Mouse (Mus musculus) urinary bladder, postnatal 25 days (tissue): ENCODE results near the gene Xpo6.
A peak's percentile ranks its signal among the peaks of the same experiment; 100 is the strongest.

Experiments used
- DNase-seq: peaks from one replicate; pipeline ENCODE4 v3.0.0; 2022; ENCODE audit warnings: low spot score

Xpo6 gene

DNA sequence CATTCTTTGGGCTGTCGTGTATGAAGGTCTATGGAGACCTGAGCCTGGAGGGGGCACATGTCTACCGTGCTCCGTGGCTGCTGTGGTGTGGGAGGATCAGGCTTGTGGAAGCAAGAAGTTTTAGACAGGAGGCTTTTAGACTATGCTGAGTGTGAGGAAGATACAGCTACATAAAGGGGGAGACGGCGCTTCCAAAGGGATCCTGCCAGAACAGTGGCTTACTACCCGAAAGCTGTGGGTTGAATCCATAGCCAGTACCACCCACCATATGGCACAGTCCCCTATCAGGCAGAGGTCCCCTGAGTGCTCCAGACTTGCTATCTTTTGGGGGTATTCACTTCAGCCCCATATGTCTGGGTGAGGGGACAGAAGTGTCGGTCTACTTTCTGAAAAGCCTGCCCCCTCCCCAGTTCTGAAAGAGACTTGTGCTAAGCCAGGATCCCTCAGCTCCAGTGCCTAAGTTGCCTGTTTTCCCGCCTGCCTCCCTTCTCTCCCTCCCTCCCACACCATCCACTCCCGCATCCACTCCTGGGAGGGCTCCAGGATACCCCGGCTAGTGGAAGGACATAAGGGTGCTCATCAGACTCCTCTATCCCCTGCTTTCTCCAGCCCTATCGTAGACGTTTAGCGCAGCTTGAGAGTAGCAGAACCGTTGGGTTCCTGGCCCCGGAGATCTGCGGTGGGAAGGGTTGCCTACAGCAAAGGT, 119.2 kb downstream of the Xpo6 start:
- no peak for DNase-seq

DNA sequence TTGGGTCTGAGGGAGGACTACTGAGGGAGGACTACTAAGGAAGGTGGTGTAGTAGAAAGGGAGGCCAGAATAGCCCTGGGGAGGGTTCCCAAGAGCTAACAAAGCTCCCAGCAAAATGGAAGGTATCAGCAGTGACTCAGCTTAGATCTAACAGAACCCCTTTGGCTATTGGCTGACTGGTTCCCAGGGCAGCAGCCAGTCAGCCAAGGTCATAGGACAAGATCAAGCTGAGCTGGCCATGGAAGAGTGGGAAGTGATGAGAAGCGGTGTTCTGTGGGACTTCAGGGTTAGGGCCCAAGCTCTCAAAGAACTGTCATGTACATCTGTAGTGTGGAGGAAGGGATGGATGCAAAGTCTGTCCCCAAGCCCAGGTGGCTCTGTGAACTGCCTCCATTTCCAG, 123.4 kb downstream of the Xpo6 start:
- no peak for DNase-seq

DNA sequence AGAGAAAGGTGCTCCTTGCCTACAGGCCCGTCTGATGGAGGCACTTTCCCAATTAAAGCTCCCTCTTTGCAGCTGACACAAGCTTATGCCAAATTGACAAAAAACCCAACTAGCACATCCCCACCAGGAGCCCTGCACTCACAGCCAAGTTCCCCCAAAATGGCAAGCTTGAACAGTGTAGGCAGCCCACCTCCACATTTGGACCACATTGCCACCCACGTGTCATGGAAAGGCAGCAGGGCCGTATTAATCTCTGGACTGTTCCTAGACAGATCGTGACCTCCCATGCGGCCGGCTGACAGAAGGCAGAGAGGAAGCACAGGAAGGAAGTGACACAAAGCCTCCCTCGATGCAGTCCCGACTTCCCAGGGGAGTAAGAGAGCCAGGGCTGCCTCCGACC, 125.2 kb downstream of the Xpo6 start:
- DNase-seq = no peak

DNA sequence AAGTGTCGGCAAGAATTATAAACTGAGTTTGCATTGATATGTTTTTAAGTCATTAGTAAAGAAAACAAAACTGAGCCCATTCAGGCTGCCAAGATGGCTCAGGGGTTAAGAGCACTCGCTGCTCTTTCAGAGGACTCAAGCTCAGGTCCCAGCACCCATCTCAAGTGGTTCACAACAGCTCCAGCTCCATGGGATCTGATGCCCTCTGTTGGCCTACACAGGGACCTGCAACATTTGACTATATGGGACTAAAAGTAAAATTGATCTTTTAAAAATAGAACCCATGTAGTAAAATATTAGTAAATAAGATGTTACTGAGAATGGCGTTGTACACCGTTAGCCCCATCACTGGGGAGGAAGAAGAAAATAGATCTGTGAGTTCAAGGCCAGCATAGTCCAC, 130.0 kb downstream of the Xpo6 start:
- DNase-seq = no peak

DNA sequence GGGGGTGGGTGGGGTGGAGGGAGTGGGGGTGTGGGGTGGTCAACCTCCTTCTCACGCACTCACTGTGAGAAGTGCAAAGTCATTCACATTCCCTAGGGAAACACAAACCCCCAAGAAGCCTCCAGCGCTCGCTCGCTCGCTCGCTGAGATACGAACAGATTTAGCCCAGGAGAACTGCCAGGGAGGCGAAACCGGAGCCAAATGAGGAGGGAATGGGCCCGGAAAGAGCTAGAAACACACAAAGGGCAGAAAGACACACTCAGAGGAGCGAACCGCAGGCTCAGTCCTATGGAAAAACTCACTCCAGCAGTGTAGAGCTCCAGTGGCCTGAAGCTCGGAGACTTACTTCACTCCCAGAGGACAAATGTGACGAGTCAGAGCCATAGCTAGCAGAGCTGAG, 133.5 kb downstream of the Xpo6 start:
- DNase-seq = peak; percentile 14

DNA sequence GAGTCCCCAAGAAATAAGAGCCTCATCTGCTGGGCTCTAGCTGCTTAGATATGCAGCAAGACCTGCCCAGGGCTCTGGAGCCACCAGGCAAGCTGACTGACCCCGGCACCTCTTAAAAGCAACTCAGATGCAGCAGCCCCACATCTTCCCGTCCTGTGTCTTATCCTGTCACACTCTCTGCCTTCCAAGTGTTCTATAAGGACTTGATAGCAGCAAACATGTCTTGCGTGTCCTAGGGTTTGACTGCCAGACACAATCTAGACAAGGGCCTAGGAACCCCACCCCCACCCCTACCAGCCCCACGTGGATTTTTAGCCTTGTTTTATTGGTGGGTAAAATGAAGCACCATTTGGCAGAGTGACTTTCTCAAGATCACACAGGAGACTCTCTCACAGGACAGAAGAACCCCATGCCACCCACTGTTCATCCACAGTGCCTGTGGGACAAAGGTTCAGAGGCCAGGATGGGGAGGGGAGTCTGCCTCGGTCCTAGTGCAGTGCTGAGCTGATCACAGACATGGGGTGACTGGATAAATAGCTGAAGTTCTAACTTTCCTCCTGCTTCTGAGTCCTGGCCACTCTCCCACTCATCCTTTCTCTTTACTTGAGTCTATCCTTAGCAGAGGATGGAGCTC, 134.9 kb downstream of the Xpo6 start:
- DNase-seq = no peak

DNA sequence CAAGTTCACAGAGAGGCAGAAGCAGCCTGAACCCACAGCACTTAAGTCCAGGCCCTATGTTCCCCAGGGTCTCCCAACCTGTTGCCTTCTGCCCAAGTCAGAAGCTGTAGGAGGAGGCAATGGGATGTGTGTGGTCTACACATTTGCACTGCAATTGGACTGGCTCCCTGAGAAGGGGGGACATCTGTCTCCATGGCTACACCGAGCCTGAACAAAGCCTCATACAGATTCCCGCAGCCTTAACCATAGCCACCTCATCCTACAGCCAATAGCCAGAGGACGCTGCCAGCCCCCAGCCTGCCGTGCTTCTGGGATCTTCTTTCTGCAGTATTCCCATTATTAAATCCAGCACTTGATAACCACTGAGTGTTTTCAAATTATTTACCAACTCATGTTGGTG, 138.1 kb downstream of the Xpo6 start:
- no peak for DNase-seq

DNA sequence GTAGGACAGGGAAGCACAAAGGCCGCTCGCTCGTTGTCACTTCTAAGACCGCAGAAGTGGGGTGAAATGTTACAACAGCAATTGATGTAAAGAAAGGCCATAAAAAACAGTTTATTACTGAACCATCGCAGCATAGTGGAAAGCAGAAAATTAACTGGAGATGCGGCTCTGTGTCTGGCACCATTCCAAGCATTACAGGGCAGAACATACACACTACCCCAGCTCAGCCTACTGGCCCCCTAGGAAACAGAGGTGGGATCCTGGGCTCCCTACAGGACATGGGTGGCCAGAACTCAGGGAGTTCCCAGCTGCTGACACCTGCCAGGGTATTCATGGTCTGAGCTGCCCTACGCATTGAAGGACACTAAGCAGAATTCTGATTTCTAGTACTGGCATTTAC, 141.4 kb downstream of the Xpo6 start:
- no peak for DNase-seq

DNA sequence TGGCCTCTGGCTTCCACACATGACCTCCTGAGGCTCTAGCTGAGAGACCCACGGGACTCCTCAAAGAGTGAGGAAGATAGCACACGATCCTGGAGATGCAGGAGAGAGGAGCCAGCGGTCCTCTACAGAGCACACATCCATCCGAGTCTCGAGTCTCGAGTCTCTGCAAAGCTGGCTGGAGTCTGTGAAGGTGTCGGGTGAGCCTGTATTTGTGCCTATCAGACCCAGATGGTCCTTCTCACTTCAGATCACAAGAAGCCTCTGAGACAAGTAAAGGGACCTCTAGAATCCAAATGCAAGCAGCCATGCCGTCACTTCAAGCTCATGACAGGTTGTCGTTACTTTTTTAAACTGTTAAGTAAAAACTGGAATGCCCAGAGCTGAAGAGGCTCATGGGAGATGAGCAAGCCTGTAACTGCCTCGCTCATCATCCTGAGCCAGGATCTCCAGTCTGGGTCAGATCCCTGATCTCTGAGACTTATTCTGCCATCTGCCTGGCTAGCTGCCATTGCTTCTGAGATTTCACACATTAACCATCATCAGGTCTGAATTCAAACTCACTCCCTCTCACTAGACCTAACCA, 142.9 kb downstream of the Xpo6 start:
- no peak for DNase-seq

DNA sequence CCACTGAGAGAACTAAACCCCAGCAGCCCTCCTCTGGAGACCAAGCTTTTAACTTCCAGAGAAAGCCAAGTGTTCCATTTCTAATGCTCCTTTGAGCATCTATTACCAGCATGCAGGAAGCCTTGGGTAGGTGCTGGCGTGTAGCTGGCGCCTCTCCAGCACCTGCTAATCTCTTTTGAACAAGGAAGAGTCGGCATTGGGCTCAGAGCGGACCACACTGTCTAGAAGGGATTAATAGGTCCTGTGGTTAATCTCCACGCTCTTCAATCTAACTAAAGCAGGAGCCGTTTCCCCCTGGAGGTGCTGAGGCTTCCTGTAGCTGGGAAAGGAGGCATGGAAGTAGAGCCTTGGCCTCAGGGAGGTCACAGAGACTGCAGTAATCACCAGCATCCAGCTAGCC, 145.7 kb downstream of the Xpo6 start:
- no peak for DNase-seq

DNA sequence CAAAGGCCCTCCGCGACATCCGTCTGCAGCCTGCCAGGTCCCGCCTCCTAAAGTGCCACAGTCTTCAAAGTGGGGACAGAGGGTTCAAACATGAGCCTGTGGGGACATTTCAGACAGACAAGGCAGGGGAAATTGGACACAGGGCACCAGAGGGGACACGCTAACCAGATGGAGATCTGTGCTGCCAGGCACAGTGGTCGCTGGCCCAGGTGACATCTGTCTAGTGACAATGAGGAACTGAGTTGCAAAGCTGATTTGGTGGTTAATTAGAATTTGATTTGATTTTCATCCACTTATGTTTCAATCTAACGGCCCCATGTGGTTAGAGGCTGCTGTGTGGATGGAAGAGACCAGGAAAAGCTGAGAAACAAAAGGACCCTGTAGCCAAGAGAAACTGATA, 146.7 kb downstream of the Xpo6 start:
- DNase-seq = no peak

DNA sequence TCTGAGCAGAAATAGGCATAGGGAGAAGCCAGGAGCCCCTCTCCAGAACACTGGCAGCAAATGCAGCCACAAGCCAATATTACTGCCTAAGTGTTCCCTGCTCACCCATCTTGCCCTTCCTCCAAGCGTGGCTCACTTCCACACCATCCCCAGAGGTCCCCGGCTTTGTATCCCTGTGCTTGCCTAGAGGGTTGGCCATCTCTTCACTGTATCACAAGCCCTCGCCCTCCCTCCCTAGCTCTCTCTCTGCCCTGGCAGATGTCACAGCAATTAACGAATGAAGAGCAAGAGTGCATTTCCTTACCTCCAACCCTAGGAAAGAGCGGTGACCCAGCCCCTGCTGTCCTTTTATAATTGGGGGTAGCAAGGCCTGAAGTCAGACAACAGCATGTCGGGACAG, 148.4 kb downstream of the Xpo6 start:
- DNase-seq = no peak
